Mouse (Mus musculus): Measurements from ENCODE around the gene Gbf1.

- TF ChIP-seq POLR2A (IDR thresholded peaks at IDR 0.05; ENCODE audit: low read depth, low read length) = no peak
- TF ChIP-seq CTCF (conservative IDR thresholded peaks at IDR 0.05; ENCODE audit: insufficient read depth, insufficient read length, low read depth, low read length) = no peak
Observed at GRCm38 (mm10) chr19:46186611-46187010, 34.3 kb downstream of the Gbf1 start.

All from kidney, adult 2 months (tissue).